In the genomic region with DNA sequence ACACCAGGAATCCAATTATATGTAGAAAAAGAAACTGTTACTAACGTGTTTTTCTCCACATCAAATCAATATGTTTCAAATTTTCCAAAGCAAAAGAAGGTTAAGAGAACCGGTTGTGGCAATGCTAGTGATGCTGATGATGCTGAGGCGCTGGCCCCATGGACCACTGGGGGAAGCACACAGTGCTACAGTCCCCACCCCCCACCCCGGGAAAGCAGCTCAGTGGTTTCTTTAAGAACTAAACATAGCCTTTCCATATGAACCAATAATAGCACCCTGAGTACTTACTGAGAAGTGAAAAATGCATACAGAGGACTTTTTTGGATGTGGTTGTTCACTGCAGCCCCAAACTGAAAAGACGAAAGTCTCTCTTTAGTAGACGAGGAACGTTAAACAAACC, we compare ENCODE assay signal across 22 mouse cellular contexts. TPM values are rescaled to one million over a fixed set of nuclear protein-coding genes. Genes with fewer than 3 reads are reported as not detected.
A peak's percentile ranks its signal among the peaks of the same experiment; 100 is the strongest.
DNase-seq lines count a peak whose midpoint lies in the region; ATAC-seq and TF ChIP-seq lines count a peak whose summit lies in the region.
"Had no signal": no experiment of that assay in that cellular context is flagged by ENCODE, and none has a peak within 500 bp of the region (broad histone marks: within the 10 kb centered on the region; RNA-seq: fewer than 3 reads in every experiment).

No protein-coding gene starts in this region.

- no peaks in the 10 kb centered on the region for H3K36me3 ChIP-seq in midbrain, postnatal 0 days (ENCODE audit: insufficient read depth, low read length)
- H3K36me3 ChIP-seq: embryonic facial prominence, embryonic 12.5 days; heart, embryonic 10.5 days; heart, embryonic 15.5 days; hindbrain, embryonic 13.5 days had no signal

- H3K27ac ChIP-seq in left cerebral cortex, adult 2 months = peak overlapping the region; percentile 84
- no peak overlapping the region for H3K27ac ChIP-seq in midbrain, postnatal 0 days (ENCODE audit: low read depth, low read length)
- H3K27ac ChIP-seq: embryonic facial prominence, embryonic 12.5 days; heart, embryonic 10.5 days; heart, embryonic 15.5 days; hindbrain, embryonic 13.5 days; hindbrain, postnatal 0 days had no signal

- intact Hi-C loops in left cerebral cortex, adult 2 months (cut with DNase I) = no loop called here
- intact Hi-C loops in gastrocnemius, postnatal 36 days (cut with DNase I) = no loop called here

- H3K4me1 ChIP-seq in midbrain, postnatal 0 days (ENCODE audit: insufficient read depth, low read length) = no peaks in the 10 kb centered on the region
- H3K4me1 ChIP-seq: embryonic facial prominence, embryonic 12.5 days; hindbrain, embryonic 13.5 days had no signal

- H3K9ac ChIP-seq in midbrain, postnatal 0 days (replicated peaks; ENCODE audit: low read length, poor library complexity, severe bottlenecking) = no peak overlapping the region
- H3K9ac ChIP-seq: embryonic facial prominence, embryonic 12.5 days; heart, embryonic 15.5 days; hindbrain, embryonic 13.5 days had no signal

- ATAC-seq in activated CD4-positive, CD25-positive, alpha-beta regulatory T cell, adult 4 months = peak; percentile 52
- peak; percentile 58 for ATAC-seq in inflammation-experienced regulatory T-cells, adult 6 months
- no peak for ATAC-seq in midbrain, postnatal 0 days (ENCODE audit: low FRiP score)
- ATAC-seq: forebrain, embryonic 16.5 days; hindbrain, postnatal 0 days; intestine, embryonic 16.5 days; Patski had no signal

- DNase-seq in left cerebral cortex, adult 2 months (ENCODE audit: extremely low spot score in 1 of 2, low spot score in 2 of 2) = no peak
- DNase-seq in left cerebral cortex, adult 9 months (ENCODE audit: low spot score in 2 of 2) = no peak
- no peak for DNase-seq in gastrocnemius, postnatal 36 days
- DNase-seq in midbrain, postnatal 0 days (ENCODE audit: low spot score) = no peak
- DNase-seq in frontal cortex, postnatal 10 days (ENCODE audit: low spot score in 2 of 2) = no peak
- DNase-seq: adrenal gland, adult 2 months; adrenal gland, postnatal 25 days; cerebellum, adult 11 months; cerebellum, adult 8-10 months; cerebellum, postnatal 14 days; heart, adult 18-20 months; heart, postnatal 14 days had no signal

- H3K9me3 ChIP-seq in midbrain, postnatal 0 days (ENCODE audit: low read length) = no peaks in the 10 kb centered on the region
- H3K9me3 ChIP-seq: embryonic facial prominence, embryonic 12.5 days; heart, embryonic 10.5 days; heart, embryonic 15.5 days; hindbrain, embryonic 13.5 days had no signal

- H3K4me2 ChIP-seq in midbrain, postnatal 0 days (ENCODE audit: low read depth, low read length, poor library complexity, severe bottlenecking) = no peak overlapping the region
- H3K4me2 ChIP-seq: embryonic facial prominence, embryonic 12.5 days; heart, embryonic 15.5 days; hindbrain, embryonic 13.5 days had no signal

- H3K4me3 ChIP-seq in left cerebral cortex, adult 2 months = no peak overlapping the region
- H3K4me3 ChIP-seq in midbrain, postnatal 0 days (ENCODE audit: low read depth, low read length) = no peak overlapping the region
- H3K4me3 ChIP-seq: embryonic facial prominence, embryonic 12.5 days; heart, embryonic 10.5 days; heart, embryonic 15.5 days; hindbrain, embryonic 13.5 days had no signal

- TF ChIP-seq CTCF in left cerebral cortex, adult 2 months (IDR thresholded peaks at IDR 0.05) = no peak
- no peak for TF ChIP-seq CTCF in midbrain, postnatal 0 days (IDR thresholded peaks at IDR 0.05)

- no peaks in the 10 kb centered on the region for H3K27me3 ChIP-seq in midbrain, postnatal 0 days (ENCODE audit: insufficient read depth, low read length)
- H3K27me3 ChIP-seq: embryonic facial prominence, embryonic 12.5 days; heart, embryonic 15.5 days; hindbrain, embryonic 13.5 days; Patski had no signal

- WGBS in midbrain, postnatal 0 days = 86% methylated on average over 7 of the region's 7 CpGs

RNA-seq across cellular contexts. Expression of a gene that starts 7.9 kb away (rescaled TPM):
- total RNA-seq in left cerebral cortex, adult 2 months (2021) = 1 to 10 TPM; 2.2 to 3.3 TPM
- polyA plus RNA-seq in activated CD4-positive, CD25-positive, alpha-beta regulatory T cell, adult 4 months (2017; shearing (Covaris generic)) = 1 to 10 TPM; 2.7 to 5.4 TPM
- 1 to 10 TPM; 1.7 to 5.3 (median 4.2) TPM for polyA plus RNA-seq in inflammation-experienced regulatory T-cells, adult 6 months (2017; shearing (Covaris generic))
- under 1 TPM in 1 of 2 experiments, not detected in 1; 0.12 TPM for total RNA-seq in gastrocnemius, postnatal 36 days (2021)
- total RNA-seq in midbrain, postnatal 0 days (2014; rRNA removed) = not detected in 2 replicates
- polyA plus RNA-seq in midbrain, postnatal 0 days (2015; fragmentation: Nextera tagmentation; extraction: Ambion mirVana) = 1.2 and 1.9 TPM in 2 replicates

RNA-seq across cellular contexts. Expression of a gene that starts 41.7 kb away (rescaled TPM):
- total RNA-seq in left cerebral cortex, adult 2 months (2021) = 100 to 1,000 TPM in 1 of 2 experiments, 10 to 100 TPM in 1; 95.3 to 106 TPM
- polyA plus RNA-seq in activated CD4-positive, CD25-positive, alpha-beta regulatory T cell, adult 4 months (2017; shearing (Covaris generic)) = 10 to 100 TPM; 30.4 to 31.9 TPM
- 10 to 100 TPM; 19.3 to 35.5 (median 34.2) TPM for polyA plus RNA-seq in inflammation-experienced regulatory T-cells, adult 6 months (2017; shearing (Covaris generic))
- total RNA-seq in gastrocnemius, postnatal 36 days (2021) = 10 to 100 TPM; 29.5 to 32.7 TPM
- 75.1 and 77.5 TPM in 2 replicates for total RNA-seq in midbrain, postnatal 0 days (2014; rRNA removed)
- 36.6 and 38.2 TPM in 2 replicates for polyA plus RNA-seq in midbrain, postnatal 0 days (2015; fragmentation: Nextera tagmentation; extraction: Ambion mirVana)

RNA-seq across cellular contexts. Expression of a gene that starts 55.7 kb away (rescaled TPM):
- 10 to 100 TPM; 69.1 to 69.5 TPM for total RNA-seq in left cerebral cortex, adult 2 months (2021)
- polyA plus RNA-seq in activated CD4-positive, CD25-positive, alpha-beta regulatory T cell, adult 4 months (2017; shearing (Covaris generic)) = 10 to 100 TPM; 14.7 to 18.7 TPM
- polyA plus RNA-seq in inflammation-experienced regulatory T-cells, adult 6 months (2017; shearing (Covaris generic)) = 10 to 100 TPM; 12.6 to 23.9 (median 21.1) TPM
- 10 to 100 TPM; 13.8 to 16.3 TPM for total RNA-seq in gastrocnemius, postnatal 36 days (2021)
- total RNA-seq in midbrain, postnatal 0 days (2014; rRNA removed) = 69.5 and 72.9 TPM in 2 replicates
- 65.4 and 71.0 TPM in 2 replicates for polyA plus RNA-seq in midbrain, postnatal 0 days (2015; fragmentation: Nextera tagmentation; extraction: Ambion mirVana)
